Mouse (Mus musculus): ENCODE measurements around the gene Nin. TPM values are rescaled to one million over a fixed set of nuclear protein-coding genes. Genes with fewer than 3 reads are reported as not detected.

Gene Nin
- total RNA-seq, 2 experiments from 2014 or later, result 23.6 to 24.6 TPM

- no peak for DNase-seq
- intact Hi-C loops (cut with DNase I), result no loop called here
- peak overlapping the region; percentile 85 for H3K27ac ChIP-seq
- TF ChIP-seq CTCF (IDR thresholded peaks at IDR 0.05), result no peak
- peak overlapping the region; percentile 49 for H3K4me3 ChIP-seq
These were observed 136.0 kb downstream of the Nin start for GRCm38 (mm10) chr12:69977376-69977998.

- no peak for DNase-seq
- no peak for TF ChIP-seq CTCF (IDR thresholded peaks at IDR 0.05)
- intact Hi-C loops (cut with DNase I), result no loop called here
- Histone ChIP-seq H3K4me3 (peak overlapping the region; percentile 49), H3K27ac (peak overlapping the region; percentile 85)
These were observed 136.8 kb downstream of the Nin start for GRCm38 (mm10) chr12:69976688-69977087.

GRCm38 (mm10) chr12:69973666-69974065, 139.9 kb downstream of the Nin start:
- no peak for DNase-seq
- TF ChIP-seq CTCF (IDR thresholded peaks at IDR 0.05), result no peak
- intact Hi-C loops (cut with DNase I), result no loop called here
- H3K4me3 ChIP-seq, result no peak overlapping the region; the same call in 1 of the 2 replicates
- peak overlapping the region; percentile 85 for H3K27ac ChIP-seq

- intact Hi-C loops (cut with DNase I), result no loop called here
- peak; percentile 65 for DNase-seq
- no peak for TF ChIP-seq CTCF (IDR thresholded peaks at IDR 0.05)
- peak overlapping the region; percentile 18; the same call in 1 of the 2 replicates for H3K4me3 ChIP-seq
- peak overlapping the region; percentile 79 for H3K27ac ChIP-seq
These were observed 145.4 kb downstream of the Nin start for GRCm38 (mm10) chr12:69968154-69968553.

DNA sequence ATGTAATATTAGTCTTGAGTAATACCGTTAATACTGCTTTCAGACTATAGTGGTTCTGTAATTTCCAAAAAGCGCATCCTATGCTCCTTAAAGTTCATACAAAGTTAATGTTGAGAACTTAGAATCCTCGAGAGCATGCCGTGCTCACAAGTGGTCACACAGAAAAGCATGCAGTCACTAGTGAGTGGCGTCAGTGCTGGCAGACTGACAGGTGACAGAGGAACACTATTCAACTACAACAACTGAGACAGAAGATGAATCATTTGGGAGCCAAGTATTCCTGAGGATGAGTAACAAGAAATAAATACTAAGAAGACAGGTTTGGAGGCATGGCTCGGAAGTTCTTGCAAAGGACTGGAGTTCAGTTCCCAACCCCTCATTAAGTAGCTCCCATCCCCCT, 146.4 kb downstream of the Nin start:
- peak overlapping the region; percentile 79 for H3K27ac ChIP-seq
- intact Hi-C loops (cut with DNase I), result no loop called here
- peak; percentile 51 for DNase-seq
- no peak overlapping the region for H3K4me3 ChIP-seq
- TF ChIP-seq CTCF (IDR thresholded peaks at IDR 0.05), result no peak

GRCm38 (mm10) chr12:69966071-69966470, 147.4 kb downstream of the Nin start:
- no peak for TF ChIP-seq CTCF (IDR thresholded peaks at IDR 0.05)
- peak; percentile 57 for DNase-seq
- Histone ChIP-seq H3K4me3 (no peak overlapping the region), H3K27ac (peak overlapping the region; percentile 79)
- intact Hi-C loops (cut with DNase I), result no loop called here

DNA sequence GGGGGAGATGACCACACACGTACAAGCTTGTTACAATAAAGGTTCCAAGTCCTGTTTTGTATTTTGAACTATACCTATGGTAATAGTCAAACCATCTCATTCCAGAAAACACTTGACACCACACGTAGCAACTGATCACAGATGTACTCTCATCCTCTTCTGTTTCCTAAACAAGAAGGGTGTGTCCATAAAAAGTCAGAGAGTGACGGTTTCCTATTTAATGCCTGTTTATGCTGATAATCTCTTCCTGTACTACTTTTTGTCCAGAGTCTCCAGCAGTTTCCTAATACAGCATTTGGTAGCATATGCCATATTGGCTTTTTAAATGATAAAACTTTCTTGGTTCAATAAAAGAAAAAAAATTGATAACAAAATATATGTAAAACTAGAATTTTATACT, 147.9 kb downstream of the Nin start:
- intact Hi-C loops (cut with DNase I), result no loop called here
- H3K4me3 ChIP-seq, result no peak overlapping the region
- H3K27ac ChIP-seq, result peak overlapping the region; percentile 79
- no peak for DNase-seq
- no peak for TF ChIP-seq CTCF (IDR thresholded peaks at IDR 0.05)

GRCm38 (mm10) chr12:69963141-69963540, 150.4 kb downstream of the Nin start:
- Histone ChIP-seq H3K27ac (no peak overlapping the region), H3K4me3 (no peak overlapping the region)
- intact Hi-C loops (cut with DNase I), result loop anchor here (2.0 to 5.0 kb wide), 2 partner anchors 54 to 182 kb away; no protein-coding TSS in a partner anchor
- no peak for TF ChIP-seq CTCF (IDR thresholded peaks at IDR 0.05)
- no peak for DNase-seq

DNA sequence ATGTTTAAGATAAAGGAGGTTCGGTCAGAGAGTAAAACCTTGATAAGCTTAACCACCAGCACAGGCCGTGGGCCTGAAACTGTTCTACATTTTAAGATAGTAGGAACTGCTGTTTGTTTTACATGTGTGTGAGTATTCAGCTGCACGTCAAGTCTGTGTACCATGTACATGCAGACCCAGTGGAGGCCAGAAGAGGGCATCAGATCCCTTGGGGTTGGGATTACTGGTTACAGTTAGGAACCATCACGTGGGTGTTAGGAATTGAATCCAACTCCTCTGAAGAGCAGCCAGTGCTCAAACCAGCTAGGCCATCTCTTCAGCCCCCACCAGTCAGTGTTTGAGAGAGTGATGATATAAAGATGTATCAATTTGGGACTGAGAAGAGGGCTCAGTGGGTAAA, 151.0 kb downstream of the Nin start:
- no peak overlapping the region for H3K4me3 ChIP-seq
- intact Hi-C loops (cut with DNase I), result loop anchor here (1.0 to 5.0 kb wide), 3 partner anchors 55 to 182 kb away; no protein-coding TSS in a partner anchor
- peak; percentile 91 for TF ChIP-seq CTCF (IDR thresholded peaks at IDR 0.05)

More for the DNA sequence above, 151.0 kb downstream of the Nin start:
- peak overlapping the region; percentile 32; the same call in 1 of the 2 replicates for H3K27ac ChIP-seq
- DNase-seq, result peak; percentile 86

Other genes with a start within 250 kb of the Nin start
- 1 to 10 TPM; 2.1 to 2.2 TPM for gene Atl1, start 221.1 kb downstream of the Nin start, total RNA-seq (2021)
- 10 to 100 TPM; 22.9 to 25.9 TPM for gene Map4k5, start 220.5 kb downstream of the Nin start, total RNA-seq (2021)
- gene Sav1, start 126.7 kb downstream of the Nin start, total RNA-seq (2021), result 10 to 100 TPM; 42.9 to 53.6 TPM
- not detected for gene Abhd12b, start 40.4 kb upstream of the Nin start, total RNA-seq (2021)
- 1 to 10 TPM in 1 of 2 experiments, under 1 TPM in 1; 0.97 to 2.0 TPM for gene Pygl, start 117.8 kb upstream of the Nin start, total RNA-seq (2021)
- under 1 TPM; 0.05 to 0.20 TPM for gene Trim9, start 233.9 kb upstream of the Nin start, total RNA-seq (2021)